Mouse (Mus musculus) liver, embryonic 13.5 days (tissue): Measurements from ENCODE around the gene Cbx1. TPM values are rescaled to one million over a fixed set of nuclear protein-coding genes. Genes with fewer than 3 reads are reported as not detected.
"Not testable (repeated sequence)": the region's sequence is repeated elsewhere in the genome, so short reads cannot be mapped to it uniquely, and the experiment has no call there.

ENCODE experiments used
- ATAC-seq: fragments of 200-750 bp; cut with Nextera tagmentation; 2 replicates; pipeline ENCODE4 v1.8.0; 2017; ENCODE audit warnings: low read depth, mild to moderate bottlenecking, moderate number of reproducible peaks, moderate library complexity
- DNase-seq: peaks from one replicate; pipeline ENCODE4 v3.0.0; 2022
- H3K27ac ChIP-seq: fragments of 300-500 bp; sonication (generic); 2 replicates; pipeline ENCODE4 v1.5.1; 2015; ENCODE audit warnings: moderate library complexity, mild to moderate bottlenecking, inconsistent platforms
- H3K27me3 ChIP-seq: fragments of 300-500 bp; sonication (generic); 2 replicates; pipeline ENCODE4 v1.6.1; 2015; ENCODE audit warnings: mild to moderate bottlenecking, inconsistent platforms
- H3K36me3 ChIP-seq: fragments of 300-500 bp; sonication (generic); 2 replicates; pipeline ENCODE4 v1.6.1; 2015; ENCODE audit warnings: mild to moderate bottlenecking, inconsistent platforms
- H3K4me1 ChIP-seq: fragments of 300-500 bp; sonication (generic); replicated peaks from 2 replicates; pipeline ENCODE4 v1.6.1; 2015; ENCODE audit warnings: inconsistent platforms
- H3K4me2 ChIP-seq: fragments of 300-500 bp; sonication (generic); 2 replicates; pipeline ENCODE4 v1.6.1; 2015; ENCODE audit warnings: inconsistent platforms, mild to moderate bottlenecking, moderate library complexity
- H3K4me3 ChIP-seq: fragments of 300-500 bp; sonication (generic); replicated peaks from 2 replicates; pipeline ENCODE4 v1.5.1; 2015; ENCODE audit warnings: mild to moderate bottlenecking, inconsistent platforms
- H3K9ac ChIP-seq: fragments of 300-500 bp; sonication (generic); 2 replicates; pipeline ENCODE4 v1.6.1; 2015; ENCODE audit warnings: mild to moderate bottlenecking, inconsistent platforms
- H3K9me3 ChIP-seq: fragments of 300-500 bp; sonication (generic); replicated peaks from 2 replicates; pipeline ENCODE4 v1.6.1; 2016; ENCODE audit warnings: inconsistent platforms
- WGBS: fragments of 180-500 bp; shearing (Covaris S2); methylation state at CpG from one replicate; pipeline ENCODE4 v1.1.7; 2015; ENCODE audit not compliant: insufficient replicate concordance; 5-methylcytosine and 5-hydroxymethylcytosine counted together
- polyA plus RNA-seq: library from polyadenylated mRNA; unstranded; fragments of >200 nt; fragmentation: Nextera tagmentation; extraction: Ambion mirVana; gene quantifications from 2 replicates; pipeline ENCODE4 v1.2.1, GENCODE M21; 2015

Gene Cbx1
- polyA plus RNA-seq, 1 experiment from 2014 or later: 47.5 TPM

DNA sequence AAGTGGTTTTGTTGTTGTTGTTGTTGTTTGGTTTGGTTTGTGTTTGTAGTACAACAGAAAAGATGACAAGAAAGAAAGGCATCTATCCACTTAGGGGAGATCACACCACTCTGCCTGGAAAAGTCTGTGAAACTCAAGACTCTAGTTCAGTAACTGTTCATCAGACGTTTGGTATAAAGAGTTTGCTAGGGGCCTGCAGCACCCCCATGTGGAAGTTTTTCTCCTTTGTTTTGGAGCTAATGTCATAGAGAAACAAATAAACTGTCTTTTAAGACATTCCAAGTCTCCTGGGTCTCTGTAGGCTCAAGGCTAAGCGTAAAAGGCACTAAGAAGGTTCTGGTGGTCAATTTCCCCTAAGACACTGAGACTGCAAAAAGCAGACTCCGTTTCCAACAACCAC is 12.9 kb upstream of the Cbx1 start:
- Histone ChIP-seq H3K9ac (peak overlapping the region; percentile 86; the same call in 1 of the 2 replicates), H3K27me3 (no peaks in the 10 kb centered on the region), H3K36me3 (peaks cover 30% of the 10 kb centered on the region), H3K9me3 (no peaks in the 10 kb centered on the region), H3K27ac (no peak overlapping the region), H3K4me2 (peak overlapping the region; percentile 89), H3K4me3 (peak overlapping the region; percentile 83), H3K4me1 (peaks cover 31% of the 10 kb centered on the region)
- no peak for ATAC-seq
- no peak for DNase-seq
- WGBS: 48% methylated on average over 3 of the region's 3 CpGs

DNA sequence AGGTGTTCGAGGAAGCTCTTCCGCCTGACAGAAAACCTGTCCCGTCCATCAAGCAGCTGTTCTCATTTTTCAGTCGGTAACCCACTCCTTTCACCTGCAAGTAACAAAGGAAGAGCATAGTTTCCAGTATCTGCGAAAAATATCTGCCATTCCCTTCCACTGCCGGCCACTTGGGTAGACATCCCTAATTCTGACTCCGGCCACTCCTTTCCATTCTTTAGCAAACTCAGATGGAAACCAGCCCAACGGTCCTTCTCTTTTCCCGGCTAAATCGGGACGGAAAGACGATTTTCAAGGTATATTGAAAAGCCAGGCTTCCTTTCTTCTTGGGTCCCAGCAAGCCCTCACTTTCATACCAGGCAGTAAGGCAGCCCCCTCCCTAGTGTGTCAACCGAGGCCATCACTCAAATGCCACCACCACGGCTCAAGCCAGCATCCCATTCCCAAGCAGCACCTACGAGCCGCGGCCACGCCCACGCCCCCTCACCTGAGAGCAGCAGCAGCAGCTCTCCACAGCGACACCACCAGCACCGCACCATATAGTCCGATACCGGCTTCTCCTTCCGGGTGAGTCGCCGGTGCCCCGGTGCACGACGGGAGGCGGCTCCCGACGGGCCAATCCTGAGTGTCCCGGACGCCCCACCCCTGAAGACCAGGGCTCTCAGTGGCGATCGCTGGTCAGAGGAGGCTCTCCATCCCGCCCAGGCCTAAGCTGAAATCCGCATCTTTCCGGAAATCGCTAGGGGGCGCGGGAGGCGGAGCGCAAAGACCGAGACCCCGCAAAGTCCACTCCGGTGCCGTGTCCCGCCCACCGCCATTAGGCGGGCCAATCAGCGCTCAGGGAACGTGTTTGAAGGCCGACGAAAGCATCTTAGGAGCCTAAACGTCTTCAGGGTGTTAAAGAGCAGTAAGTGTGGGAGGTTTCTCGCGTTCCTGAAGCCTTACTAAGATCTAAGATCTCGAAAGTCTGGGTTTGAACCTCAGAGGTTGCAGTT is 11.7 kb upstream of the Cbx1 start, which contains the start of gene Snx11:
Snx11 (minus strand) TSS at position 592 of the 995 bp plus-strand sequence.
- ATAC-seq (peak; percentile 99), DNase-seq (peak; percentile 100)
- peak within 1 kb of the TSS; percentile 83 for H3K4me3 ChIP-seq
- H3K36me3 ChIP-seq: peaks cover 18% of the 10 kb centered on the region
- peak within 1 kb of the TSS; percentile 89 for H3K4me2 ChIP-seq
- no peaks in the 10 kb centered on the region for H3K9me3 ChIP-seq
- H3K4me1 ChIP-seq: peaks cover 31% of the 10 kb centered on the region
- no peaks in the 10 kb centered on the region for H3K27me3 ChIP-seq
- H3K27ac ChIP-seq: peak within 1 kb of the TSS; percentile 84
- peak within 1 kb of the TSS; percentile 86 for H3K9ac ChIP-seq
- 2% methylated on average over 59 of the region's 59 CpGs for WGBS

DNA sequence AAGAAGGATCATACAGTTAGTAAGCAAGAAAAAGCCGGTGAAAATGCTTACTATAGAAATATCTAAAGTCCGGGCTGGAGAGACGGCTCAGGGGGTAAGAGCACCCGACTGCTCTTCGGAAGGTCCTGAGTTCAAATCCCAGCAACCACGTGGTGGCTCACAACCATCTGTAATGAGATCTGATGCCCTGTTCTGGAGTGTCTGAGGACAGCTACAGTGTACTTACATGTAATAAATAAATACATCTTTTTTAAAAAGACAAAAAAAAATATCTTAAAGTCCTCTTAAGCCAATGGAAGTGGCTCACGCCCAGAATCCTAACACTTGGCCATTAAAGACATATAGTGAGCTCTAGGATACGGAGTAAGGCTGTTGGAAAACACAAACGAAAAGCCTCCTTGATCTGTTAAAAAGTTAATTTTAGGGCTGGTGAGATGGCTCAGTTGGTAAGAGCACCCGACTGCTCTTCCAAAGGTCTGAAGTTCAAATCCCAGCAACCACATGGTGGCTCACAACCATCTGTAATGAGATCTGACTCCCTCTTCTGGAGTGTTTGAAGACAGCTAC is 10.8 kb upstream of the Cbx1 start:
- Histone ChIP-seq H3K4me3 (peak overlapping the region; percentile 83), H3K4me1 (peaks cover 31% of the 10 kb centered on the region), H3K27ac (peak overlapping the region; percentile 84), H3K9ac (peak overlapping the region; percentile 86), H3K4me2 (peak overlapping the region; percentile 89)
- H3K27me3 ChIP-seq, H3K9me3 ChIP-seq, ATAC-seq, DNase-seq, H3K36me3 ChIP-seq: not testable (repeated sequence)
- WGBS: 58% methylated on average over 10 of the region's 10 CpGs

DNA sequence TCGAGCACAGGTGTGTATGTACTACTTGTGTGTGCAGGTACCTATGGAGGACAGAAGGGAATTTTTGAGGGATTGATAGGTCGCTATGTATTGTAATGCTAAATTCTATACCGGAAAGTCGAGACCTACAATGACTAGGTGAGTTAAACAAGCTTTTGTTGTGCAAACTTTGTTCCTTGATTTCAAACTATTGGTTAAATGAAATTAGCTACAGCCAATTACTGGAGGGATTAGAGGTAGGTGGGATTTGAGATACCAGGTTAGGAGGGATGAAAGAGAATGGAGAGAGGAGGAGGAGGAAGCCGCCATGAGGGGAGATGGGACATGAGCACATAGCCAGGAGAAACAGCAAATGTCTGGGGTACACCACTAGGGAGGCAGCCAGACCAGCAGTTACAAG is 8.6 kb upstream of the Cbx1 start:
- no peak overlapping the region for H3K9ac ChIP-seq
- ATAC-seq: no peak
- H3K4me2 ChIP-seq: no peak overlapping the region
- no peaks in the 10 kb centered on the region for H3K36me3 ChIP-seq
- no peaks in the 10 kb centered on the region for H3K9me3 ChIP-seq
- H3K4me1 ChIP-seq: peaks cover 27% of the 10 kb centered on the region
- no peak for DNase-seq
- H3K27me3 ChIP-seq: no peaks in the 10 kb centered on the region
- 76% methylated on average over 5 of the region's 5 CpGs for WGBS
- no peak overlapping the region for H3K4me3 ChIP-seq
- no peak overlapping the region for H3K27ac ChIP-seq

DNA sequence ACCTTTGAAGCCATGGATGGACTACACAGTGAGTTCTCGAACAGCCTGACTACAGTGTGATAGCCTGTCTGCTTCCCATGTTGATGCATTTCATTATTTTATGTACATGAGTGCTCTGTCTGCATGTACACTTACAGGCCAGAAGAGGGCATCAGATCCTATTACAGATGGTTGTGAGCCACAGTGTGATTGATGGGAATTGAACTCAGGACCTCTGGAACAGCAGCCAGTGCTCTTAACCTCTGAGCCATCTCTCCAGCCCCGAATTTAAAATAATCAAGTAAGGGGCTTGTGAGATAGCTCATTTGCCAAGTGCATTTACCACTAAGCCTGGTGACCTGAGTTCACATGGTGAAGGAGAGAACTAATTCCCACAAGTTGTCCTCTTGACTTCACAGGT is 7.5 kb upstream of the Cbx1 start:
- WGBS: 48% methylated on average over 2 of the region's 2 CpGs
- no peaks in the 10 kb centered on the region for H3K9me3 ChIP-seq
- H3K4me1 ChIP-seq: peaks cover 15% of the 10 kb centered on the region
- no peak for DNase-seq
- H3K27me3 ChIP-seq: no peaks in the 10 kb centered on the region
- no peak overlapping the region for H3K4me2 ChIP-seq
- no peak overlapping the region for H3K27ac ChIP-seq
- no peak for ATAC-seq
- H3K9ac ChIP-seq: no peak overlapping the region
- no peaks in the 10 kb centered on the region for H3K36me3 ChIP-seq
- H3K4me3 ChIP-seq: no peak overlapping the region

DNA sequence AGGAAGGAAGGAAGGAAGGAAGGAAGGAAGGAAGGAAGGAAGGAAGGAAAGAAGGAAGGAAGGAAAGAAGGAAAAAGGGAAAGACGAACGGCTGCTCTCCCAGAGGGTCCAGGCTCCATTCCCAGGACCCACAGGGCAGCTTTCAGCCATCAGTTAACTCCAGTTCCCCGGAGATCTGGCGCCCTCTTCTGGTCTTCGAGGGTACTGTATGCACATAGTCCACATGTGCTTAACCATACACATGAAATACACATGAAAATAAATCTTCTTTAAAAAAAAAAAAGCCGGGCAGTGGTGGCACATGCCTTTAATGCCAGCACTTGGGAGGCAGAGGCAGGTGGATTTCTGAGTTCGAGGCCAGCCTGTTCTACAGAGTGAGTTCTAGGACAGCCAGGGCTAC is 4.1 kb upstream of the Cbx1 start:
- DNase-seq: peak; percentile 69
- not testable (repeated sequence) for H3K9ac ChIP-seq, H3K27ac ChIP-seq, H3K4me1 ChIP-seq, ATAC-seq, H3K4me3 ChIP-seq, H3K9me3 ChIP-seq, H3K27me3 ChIP-seq, H3K36me3 ChIP-seq, H3K4me2 ChIP-seq
- WGBS: 15% methylated on average over 7 of the region's 7 CpGs

DNA sequence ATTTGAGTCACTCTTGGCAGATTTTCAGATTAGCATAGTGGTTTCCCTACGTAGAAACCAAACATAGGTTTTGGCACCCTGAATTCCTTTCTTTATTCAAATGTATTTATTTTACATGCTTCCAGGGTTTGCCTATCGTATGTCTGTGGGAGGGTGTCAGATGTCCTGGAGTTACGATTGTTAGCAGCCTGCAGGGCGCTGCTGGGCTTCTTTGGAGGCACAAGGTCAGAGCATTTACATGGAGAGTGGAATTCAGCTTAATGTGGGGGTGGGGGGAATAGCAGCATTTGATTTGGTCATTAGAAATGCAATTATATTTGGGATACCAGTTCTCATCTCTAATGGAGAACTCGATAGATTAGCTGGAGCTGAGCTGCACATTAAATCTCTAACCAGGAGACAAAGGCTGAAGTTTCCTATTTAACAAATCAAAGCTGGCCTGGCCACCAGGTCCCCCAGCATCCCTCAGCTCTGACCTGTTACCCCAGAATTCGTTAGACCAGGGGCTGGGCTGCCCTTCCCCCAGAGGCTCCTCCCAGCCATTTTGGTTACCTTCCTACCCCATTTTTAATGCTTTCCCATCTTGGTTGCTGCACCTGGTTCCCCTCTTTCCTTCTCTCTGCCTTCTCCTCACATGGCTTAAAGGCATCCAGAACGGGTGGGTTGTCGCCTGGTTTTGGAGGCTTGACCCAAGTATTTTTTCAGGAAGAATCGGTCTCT is 2.0 kb upstream of the Cbx1 start:
- peaks cover 5% of the 10 kb centered on the region for H3K36me3 ChIP-seq
- H3K27ac ChIP-seq: no peak overlapping the region
- no peak for DNase-seq
- peaks cover 26% of the 10 kb centered on the region for H3K4me1 ChIP-seq
- H3K9me3 ChIP-seq: no peaks in the 10 kb centered on the region
- H3K4me2 ChIP-seq: no peak overlapping the region
- no peak for ATAC-seq
- 60% methylated on average over 9 of the region's 9 CpGs for WGBS
- H3K9ac ChIP-seq: no peak overlapping the region
- H3K27me3 ChIP-seq: no peaks in the 10 kb centered on the region
- no peak overlapping the region for H3K4me3 ChIP-seq

DNA sequence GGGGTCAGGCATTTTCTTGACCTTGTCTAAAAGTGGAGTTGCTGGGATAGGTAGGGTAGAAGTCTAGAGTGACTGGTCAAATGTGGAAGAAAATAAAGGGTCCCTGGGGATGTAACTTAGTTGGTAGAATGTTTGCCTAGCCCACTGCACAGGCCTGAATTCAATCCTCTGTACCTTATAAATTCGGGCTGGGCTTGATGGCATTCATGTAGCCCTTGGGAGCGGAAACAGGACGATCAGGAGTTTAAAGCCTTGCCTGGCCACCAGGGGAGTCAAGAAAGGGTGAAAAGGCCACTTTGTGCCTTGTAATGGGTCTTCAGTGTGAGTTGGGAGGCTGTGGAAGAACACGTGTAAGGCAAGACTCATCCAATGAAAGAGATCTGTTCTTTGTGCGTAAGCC is 1.1 kb downstream of the Cbx1 start:
- 11% methylated on average over 5 of the region's 5 CpGs for WGBS
- peak overlapping the region; percentile 88 for H3K4me2 ChIP-seq
- H3K9ac ChIP-seq: peak overlapping the region; percentile 93
- H3K4me3 ChIP-seq: peak overlapping the region; percentile 93
- H3K27me3 ChIP-seq: no peaks in the 10 kb centered on the region
- peaks cover 14% of the 10 kb centered on the region for H3K36me3 ChIP-seq
- ATAC-seq (no peak), DNase-seq (peak; percentile 7)
- peaks cover 51% of the 10 kb centered on the region for H3K4me1 ChIP-seq
- H3K27ac ChIP-seq: peak overlapping the region; percentile 93
- H3K9me3 ChIP-seq: no peaks in the 10 kb centered on the region

DNA sequence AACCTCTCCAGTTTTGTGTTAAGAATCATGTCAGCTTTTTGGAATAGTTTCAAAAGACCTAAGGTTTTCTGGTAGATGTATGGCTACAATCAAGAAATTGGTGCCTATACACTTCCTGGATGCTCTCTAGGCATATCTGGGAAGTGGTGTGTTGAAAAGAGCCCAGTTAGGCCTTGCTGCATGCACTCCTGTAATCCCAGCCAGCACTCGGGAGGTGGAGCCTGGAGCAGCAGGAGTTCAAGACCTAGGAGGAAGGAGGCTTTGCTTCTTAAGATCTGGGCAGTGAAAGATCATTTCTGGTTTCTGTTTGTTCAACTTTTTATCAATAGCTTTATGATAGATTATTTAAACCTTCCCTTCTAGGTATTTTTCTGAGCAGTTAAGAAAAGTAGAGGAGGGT is 1.8 kb downstream of the Cbx1 start:
- Histone ChIP-seq H3K36me3 (peaks cover 19% of the 10 kb centered on the region), H3K27me3 (no peaks in the 10 kb centered on the region), H3K27ac (no peak overlapping the region), H3K9ac (peak overlapping the region; percentile 93), H3K4me1 (peaks cover 57% of the 10 kb centered on the region), H3K4me3 (peak overlapping the region; percentile 93), H3K9me3 (no peaks in the 10 kb centered on the region), H3K4me2 (peak overlapping the region; percentile 88)
- ATAC-seq (no peak), DNase-seq (no peak)
- WGBS: 25% methylated on average over 1 of the region's 1 CpGs

DNA sequence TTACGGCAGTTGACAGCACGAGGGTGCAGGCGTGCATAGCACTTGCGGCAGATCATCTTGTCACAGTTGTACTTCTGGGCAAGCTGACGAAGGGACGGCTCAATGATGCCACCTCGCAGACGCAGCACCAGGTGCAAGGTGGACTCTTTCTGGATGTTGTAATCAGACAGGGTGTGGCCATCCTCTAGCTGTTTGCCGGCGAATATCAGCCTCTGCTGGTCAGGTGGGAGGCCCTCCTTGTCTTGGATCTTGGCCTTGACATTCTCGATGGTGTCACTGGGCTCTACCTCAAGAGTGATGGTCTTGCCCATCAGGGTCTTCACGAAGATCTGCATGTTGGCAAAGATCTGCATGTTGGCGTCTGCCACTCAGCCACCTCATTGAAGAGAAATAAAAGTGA is 6.6 kb downstream of the Cbx1 start:
- ATAC-seq: no peak
- no peak for DNase-seq
- H3K4me3 ChIP-seq: no peak overlapping the region
- no peak overlapping the region for H3K27ac ChIP-seq
- H3K9ac ChIP-seq: no peak overlapping the region
- peaks cover 54% of the 10 kb centered on the region for H3K4me1 ChIP-seq
- H3K4me2 ChIP-seq: no peak overlapping the region
- WGBS: 76% methylated on average over 13 of the region's 13 CpGs
- no peaks in the 10 kb centered on the region for H3K9me3 ChIP-seq
- no peaks in the 10 kb centered on the region for H3K27me3 ChIP-seq
- peaks cover 55% of the 10 kb centered on the region for H3K36me3 ChIP-seq

DNA sequence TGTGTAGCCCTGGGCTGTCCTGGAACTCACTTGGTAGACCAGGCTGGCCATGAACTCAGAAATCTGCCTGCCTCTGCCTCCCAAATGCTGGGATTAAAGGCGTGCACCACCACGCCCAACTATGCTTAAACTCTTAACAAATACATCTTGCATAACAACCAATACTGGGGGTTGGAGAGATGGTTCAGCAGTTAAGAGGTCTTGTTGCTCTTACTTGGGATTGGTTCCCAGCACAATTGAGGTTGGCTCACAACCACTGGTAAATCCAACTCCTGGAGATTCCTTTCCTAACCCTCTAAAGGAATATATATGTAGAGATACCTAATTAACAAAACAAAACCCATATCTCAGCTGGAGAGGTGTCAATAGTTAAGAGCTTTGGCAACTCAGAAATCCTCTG is 7.2 kb downstream of the Cbx1 start:
- H3K4me2 ChIP-seq: no peak overlapping the region
- 93% methylated on average over 2 of the region's 2 CpGs for WGBS
- H3K27ac ChIP-seq: no peak overlapping the region
- H3K27me3 ChIP-seq: no peaks in the 10 kb centered on the region
- no peak for ATAC-seq
- no peak for DNase-seq
- peaks cover 48% of the 10 kb centered on the region for H3K4me1 ChIP-seq
- no peak overlapping the region for H3K4me3 ChIP-seq
- no peak overlapping the region for H3K9ac ChIP-seq
- no peaks in the 10 kb centered on the region for H3K9me3 ChIP-seq
- H3K36me3 ChIP-seq: peaks cover 61% of the 10 kb centered on the region
